Mouse (Mus musculus): ENCODE results near the gene Gm20498.
"Not testable (repeated sequence)": the region's sequence is repeated elsewhere in the genome, so short reads cannot be mapped to it uniquely, and the experiment has no call there.

GRCm38 (mm10) chr12:81496906-81497305 is 35.8 kb downstream of the Gm20498 start:
- not testable (repeated sequence) for TF ChIP-seq CTCF (IDR thresholded peaks at IDR 0.05; ENCODE audit: control insufficient read depth, insufficient read depth, low read length); POLR2A (IDR thresholded peaks at IDR 0.05; ENCODE audit: borderline replicate concordance, control insufficient read depth, low read depth, low read length)
